Mouse (Mus musculus): ENCODE data around the gene Id1.

Gene Id1

DNA sequence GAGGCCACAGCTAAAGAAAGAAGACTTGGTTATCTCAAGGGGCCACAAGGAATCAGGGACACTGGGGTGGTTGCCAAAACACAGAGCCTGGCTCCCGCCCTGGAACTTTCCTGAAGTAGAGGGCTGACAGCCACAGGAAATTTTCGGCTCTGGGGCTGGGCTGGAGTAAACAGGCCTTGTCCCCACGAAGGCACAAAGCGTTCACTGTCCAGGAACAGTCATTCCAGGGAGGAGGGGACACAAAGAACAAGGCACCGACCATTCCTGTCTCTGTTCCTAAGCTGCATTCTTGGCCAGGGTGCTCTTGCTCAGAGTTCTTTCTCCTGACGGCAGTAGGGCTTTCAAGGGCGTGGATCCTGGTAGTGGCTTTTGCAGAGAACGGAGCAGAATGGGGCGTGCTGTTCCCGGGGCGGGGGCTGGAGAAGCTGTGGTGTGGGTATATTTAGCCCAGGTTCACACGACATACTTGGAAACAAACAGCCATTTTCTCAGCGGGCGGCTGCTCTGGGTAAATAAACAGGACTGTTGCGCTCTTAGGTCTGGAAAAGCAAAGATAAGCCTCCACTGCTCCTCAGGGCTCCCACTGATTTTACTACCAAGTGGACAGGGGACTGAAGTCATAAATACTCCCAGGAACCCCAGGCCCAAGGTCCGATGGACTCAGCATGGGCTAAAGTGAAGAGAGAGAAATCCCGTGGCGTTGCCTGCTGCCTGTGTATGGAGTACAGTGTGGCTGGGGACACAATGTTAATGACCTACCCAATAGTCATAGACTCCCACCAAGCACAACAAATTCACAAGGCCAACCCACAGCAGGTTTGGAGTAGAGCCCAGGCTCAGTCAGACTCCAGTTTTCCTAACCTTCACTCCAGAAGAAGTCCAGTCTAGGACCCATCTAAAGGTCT is 49.6 kb downstream of the Id1 start:
- no peak for DNase-seq

Measured in embryo, embryonic 11 days (tissue).